Mouse (Mus musculus): ENCODE measurements around the gene Agbl1. TPM values are rescaled to one million over a fixed set of nuclear protein-coding genes. Genes with fewer than 3 reads are reported as not detected.
"Not testable (repeated sequence)": the region's sequence is repeated elsewhere in the genome, so short reads cannot be mapped to it uniquely, and the experiment has no call there.

Agbl1 gene
- polyA plus RNA-seq, 1 experiment from 2014 or later, result not detected

DNA sequence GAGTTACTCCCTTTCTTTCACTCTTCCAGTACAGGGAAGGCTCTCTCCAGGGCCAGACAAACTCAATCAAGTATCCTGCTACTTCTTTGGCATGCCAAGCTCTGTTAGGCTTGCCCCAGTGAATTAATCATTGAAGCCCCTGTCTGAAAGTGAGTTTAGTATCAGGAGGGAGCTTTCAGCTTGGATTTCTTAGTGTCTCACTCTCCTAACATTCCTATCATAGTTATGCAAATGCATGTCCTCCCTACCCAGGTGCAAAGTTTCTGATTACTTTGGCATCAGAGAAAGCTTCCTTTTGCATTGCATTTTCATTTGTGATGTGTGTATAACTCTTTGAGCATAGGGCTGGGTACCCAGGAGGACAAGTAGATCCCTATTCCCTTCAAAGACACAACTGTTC, 399.8 kb downstream of the Agbl1 start:
- Histone ChIP-seq H3K27ac (no peak overlapping the region), H3K27me3 (no peaks in the 10 kb centered on the region), H3K4me1 (replicated peaks) (no peaks in the 10 kb centered on the region), H3K4me2 (no peak overlapping the region), H3K4me3 (replicated peaks) (no peak overlapping the region), H3K9me3 (replicated peaks) (no peaks in the 10 kb centered on the region), H3K36me3 (no peaks in the 10 kb centered on the region), H3K9ac (no peak overlapping the region)
- DNase-seq, result no peak
- ATAC-seq (ENCODE audit: low read depth), result no peak

DNA sequence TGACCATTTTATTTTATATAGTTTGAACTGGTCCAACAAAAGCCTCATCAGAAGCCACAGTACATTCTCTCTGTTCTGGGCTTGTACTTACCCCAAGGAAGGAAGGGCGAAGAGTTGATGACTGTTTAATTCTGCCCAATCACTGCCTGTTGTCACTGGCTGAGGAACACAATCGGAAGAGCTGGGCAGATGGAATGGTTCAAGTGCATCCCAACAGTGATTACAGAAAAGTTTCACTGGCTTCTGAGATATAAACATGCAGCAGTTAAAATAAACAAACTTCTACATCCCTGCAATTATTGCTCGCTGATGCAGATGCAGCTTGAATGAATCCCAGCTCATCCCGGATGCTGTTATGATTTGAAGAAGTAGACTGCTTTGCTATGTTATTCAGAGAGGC, 421.3 kb downstream of the Agbl1 start:
- WGBS (ENCODE audit: insufficient replicate concordance), result 72% methylated on average over 4 of the region's 4 CpGs
- ATAC-seq (ENCODE audit: low read depth) (no peak), DNase-seq (no peak)
- Histone ChIP-seq H3K4me3 (replicated peaks) (no peak overlapping the region), H3K36me3 (no peaks in the 10 kb centered on the region), H3K27ac (no peak overlapping the region), H3K27me3 (no peaks in the 10 kb centered on the region), H3K9me3 (replicated peaks) (no peaks in the 10 kb centered on the region), H3K9ac (no peak overlapping the region), H3K4me1 (replicated peaks) (no peaks in the 10 kb centered on the region), H3K4me2 (no peak overlapping the region)

DNA sequence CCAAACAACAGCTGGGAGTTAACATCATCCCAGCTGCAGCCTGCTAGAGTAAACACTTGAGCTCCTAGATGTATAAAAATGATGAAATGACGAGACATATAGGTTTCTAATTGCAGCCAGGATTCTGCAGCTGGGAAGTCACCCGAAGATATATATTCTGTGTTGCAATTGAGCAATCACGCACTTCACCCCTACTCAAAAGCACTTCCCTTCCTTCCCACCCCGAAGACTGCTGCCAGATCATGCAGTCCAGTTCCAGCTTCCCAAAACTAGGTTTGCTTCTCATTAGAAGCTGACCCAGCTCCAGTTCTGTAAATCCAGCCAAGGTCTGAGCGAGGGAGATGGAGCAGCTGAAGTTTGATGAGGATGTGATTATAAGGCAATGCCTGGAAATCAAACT, 431.4 kb downstream of the Agbl1 start:
- Histone ChIP-seq H3K4me1 (replicated peaks) (no peaks in the 10 kb centered on the region), H3K27ac (no peak overlapping the region), H3K9me3 (replicated peaks) (no peaks in the 10 kb centered on the region), H3K36me3 (no peaks in the 10 kb centered on the region), H3K4me2 (no peak overlapping the region), H3K27me3 (no peaks in the 10 kb centered on the region), H3K4me3 (replicated peaks) (no peak overlapping the region), H3K9ac (no peak overlapping the region)
- 50% methylated on average over 5 of the region's 5 CpGs for WGBS (ENCODE audit: insufficient replicate concordance)
- DNase-seq (no peak), ATAC-seq (ENCODE audit: low read depth) (no peak)

DNA sequence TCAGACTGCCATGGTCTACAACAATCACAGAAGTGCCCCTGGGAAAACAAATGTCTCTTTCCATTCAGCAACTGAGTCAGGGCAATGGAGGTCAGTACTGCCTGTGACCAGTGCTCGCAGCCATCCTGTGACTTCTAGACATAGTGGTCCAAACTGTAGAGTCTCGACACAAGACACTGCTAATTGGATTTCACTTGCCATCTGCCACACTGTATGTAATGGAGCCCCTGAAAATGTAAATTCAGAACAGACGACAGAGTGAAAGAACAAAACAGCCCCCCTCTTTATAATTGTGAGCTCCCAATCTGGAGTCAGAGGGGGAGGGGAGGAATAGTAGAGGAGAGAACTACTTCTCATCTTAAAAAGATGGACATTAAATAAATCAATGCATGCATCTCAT, 445.2 kb downstream of the Agbl1 start:
- DNase-seq (no peak), ATAC-seq (ENCODE audit: low read depth) (no peak)
- WGBS (ENCODE audit: insufficient replicate concordance), result 61% methylated on average over 3 of the region's 3 CpGs
- H3K36me3 ChIP-seq, result no peaks in the 10 kb centered on the region
- H3K4me1 ChIP-seq (replicated peaks), result no peaks in the 10 kb centered on the region
- no peaks in the 10 kb centered on the region for H3K27me3 ChIP-seq
- no peaks in the 10 kb centered on the region for H3K9me3 ChIP-seq (replicated peaks)
- H3K4me3 ChIP-seq (replicated peaks), result no peak overlapping the region
- H3K27ac ChIP-seq, result no peak overlapping the region
- no peak overlapping the region for H3K4me2 ChIP-seq
- no peak overlapping the region for H3K9ac ChIP-seq

DNA sequence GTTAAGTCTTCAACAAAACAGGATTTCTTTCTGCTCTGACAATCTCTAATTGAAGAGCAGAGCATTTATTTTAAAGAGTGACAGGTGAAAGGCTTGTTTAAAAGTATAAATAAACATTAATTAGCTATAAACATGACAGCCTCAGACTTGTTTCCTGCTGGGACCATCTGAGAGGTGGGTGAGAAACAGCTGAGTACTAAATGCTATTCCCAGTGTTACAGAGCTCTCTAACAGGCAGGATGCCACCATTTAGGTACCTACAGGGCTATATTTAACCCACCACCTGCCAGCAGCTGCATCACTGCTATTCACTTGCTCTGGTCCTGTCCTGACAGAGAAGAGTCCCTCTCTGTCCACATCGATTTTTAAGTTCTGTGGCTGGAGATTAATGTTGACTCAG, 471.5 kb downstream of the Agbl1 start:
- DNase-seq, result no peak
- Histone ChIP-seq H3K4me2 (no peak overlapping the region), H3K27me3 (no peaks in the 10 kb centered on the region), H3K9me3 (replicated peaks) (no peaks in the 10 kb centered on the region), H3K9ac (no peak overlapping the region), H3K36me3 (no peaks in the 10 kb centered on the region), H3K27ac (no peak overlapping the region), H3K4me1 (replicated peaks) (no peaks in the 10 kb centered on the region), H3K4me3 (replicated peaks) (no peak overlapping the region)
- 46% methylated on average over 1 of the region's 1 CpGs for WGBS (ENCODE audit: insufficient replicate concordance)
- no peak for ATAC-seq (ENCODE audit: low read depth)

DNA sequence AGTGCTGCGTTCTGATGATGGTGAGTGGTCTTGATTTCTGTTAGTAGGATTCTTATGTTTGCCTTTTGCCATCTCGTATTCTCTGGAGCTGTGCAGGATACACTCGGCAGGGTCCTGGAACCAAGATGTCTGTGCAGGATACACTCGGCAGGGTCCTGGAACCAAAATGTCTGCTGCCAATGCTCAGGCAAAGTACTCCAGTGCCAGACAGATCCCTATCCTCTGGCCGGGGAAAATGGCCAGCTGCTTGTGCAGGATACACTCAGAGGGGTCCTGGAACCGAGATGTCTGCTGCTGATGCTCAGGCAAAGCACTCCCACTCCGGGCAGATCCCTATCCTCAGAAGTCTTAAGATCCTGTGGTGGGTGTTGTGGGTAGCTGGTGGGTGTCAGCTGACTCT, 502.5 kb downstream of the Agbl1 start:
- not testable (repeated sequence) for ATAC-seq (ENCODE audit: low read depth)
- WGBS (ENCODE audit: insufficient replicate concordance), result 63% methylated on average over 7 of the region's 7 CpGs

DNA sequence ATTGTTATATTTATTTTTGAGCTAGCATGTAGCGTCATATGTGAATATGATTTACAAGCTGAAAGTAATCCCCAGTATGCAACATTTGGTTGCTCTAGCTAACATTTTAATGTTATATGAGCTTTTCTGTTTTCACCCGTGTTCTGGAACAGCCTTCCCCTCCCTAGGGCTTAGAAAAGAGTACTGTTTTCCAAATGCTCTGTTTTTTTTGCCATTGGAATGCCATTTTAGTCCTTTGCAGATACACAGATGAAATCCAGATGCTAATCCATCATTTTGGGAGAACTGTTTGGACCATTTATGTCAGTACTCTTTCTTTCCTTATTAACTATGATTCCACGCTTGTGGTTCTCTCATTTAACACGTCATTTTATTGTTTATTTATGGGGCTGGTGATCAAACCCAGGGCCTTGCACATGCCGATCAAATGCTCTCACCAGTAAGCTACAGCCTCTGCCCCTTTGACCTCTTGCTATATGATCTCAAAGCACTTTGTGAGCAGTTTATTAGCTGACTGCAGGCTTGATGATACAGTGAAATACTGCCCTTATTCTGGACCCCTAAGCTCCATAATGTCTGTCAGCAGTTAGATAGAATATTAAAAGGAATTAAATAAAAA, 547.7 kb downstream of the Agbl1 start:
- DNase-seq (no peak), ATAC-seq (ENCODE audit: low read depth) (no peak)
- Histone ChIP-seq H3K27ac (no peak overlapping the region), H3K36me3 (no peaks in the 10 kb centered on the region), H3K27me3 (no peaks in the 10 kb centered on the region), H3K9me3 (replicated peaks) (no peaks in the 10 kb centered on the region), H3K4me1 (replicated peaks) (no peaks in the 10 kb centered on the region), H3K4me3 (replicated peaks) (no peak overlapping the region), H3K4me2 (no peak overlapping the region), H3K9ac (no peak overlapping the region)
- 42% methylated on average over 5 of the region's 5 CpGs for WGBS (ENCODE audit: insufficient replicate concordance)

More for the DNA sequence above, 502.5 kb downstream of the Agbl1 start:
- H3K4me2 ChIP-seq; H3K9me3 ChIP-seq (replicated peaks); H3K27ac ChIP-seq; H3K36me3 ChIP-seq; H3K4me3 ChIP-seq (replicated peaks); H3K27me3 ChIP-seq; DNase-seq; H3K9ac ChIP-seq; H3K4me1 ChIP-seq (replicated peaks): not testable (repeated sequence)

DNA sequence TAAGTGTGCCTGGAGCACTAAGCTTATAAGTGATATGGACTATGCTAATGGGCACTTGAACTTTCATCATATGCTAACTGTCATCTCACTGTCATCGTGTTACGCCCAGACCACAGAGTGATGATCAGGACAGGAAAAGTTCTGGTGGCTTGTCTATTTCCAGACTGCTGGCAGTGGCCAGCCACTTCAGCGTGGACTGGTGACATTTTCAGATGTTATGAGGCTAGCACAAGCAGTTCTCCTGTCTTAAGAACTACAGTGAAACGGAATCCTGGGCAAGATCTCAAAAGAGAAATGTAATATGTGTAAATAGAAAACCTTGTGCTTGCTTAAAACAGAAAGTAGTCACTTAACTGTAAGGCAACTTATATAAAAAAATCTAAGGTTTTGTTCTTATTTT, 550.8 kb downstream of the Agbl1 start:
- Histone ChIP-seq H3K9me3 (replicated peaks) (no peaks in the 10 kb centered on the region), H3K4me2 (no peak overlapping the region), H3K36me3 (no peaks in the 10 kb centered on the region), H3K4me3 (replicated peaks) (no peak overlapping the region), H3K27me3 (no peaks in the 10 kb centered on the region), H3K27ac (no peak overlapping the region), H3K9ac (no peak overlapping the region), H3K4me1 (replicated peaks) (no peaks in the 10 kb centered on the region)
- DNase-seq (no peak), ATAC-seq (ENCODE audit: low read depth) (no peak)
- WGBS (ENCODE audit: insufficient replicate concordance), result 53% methylated on average over 4 of the region's 4 CpGs

DNA sequence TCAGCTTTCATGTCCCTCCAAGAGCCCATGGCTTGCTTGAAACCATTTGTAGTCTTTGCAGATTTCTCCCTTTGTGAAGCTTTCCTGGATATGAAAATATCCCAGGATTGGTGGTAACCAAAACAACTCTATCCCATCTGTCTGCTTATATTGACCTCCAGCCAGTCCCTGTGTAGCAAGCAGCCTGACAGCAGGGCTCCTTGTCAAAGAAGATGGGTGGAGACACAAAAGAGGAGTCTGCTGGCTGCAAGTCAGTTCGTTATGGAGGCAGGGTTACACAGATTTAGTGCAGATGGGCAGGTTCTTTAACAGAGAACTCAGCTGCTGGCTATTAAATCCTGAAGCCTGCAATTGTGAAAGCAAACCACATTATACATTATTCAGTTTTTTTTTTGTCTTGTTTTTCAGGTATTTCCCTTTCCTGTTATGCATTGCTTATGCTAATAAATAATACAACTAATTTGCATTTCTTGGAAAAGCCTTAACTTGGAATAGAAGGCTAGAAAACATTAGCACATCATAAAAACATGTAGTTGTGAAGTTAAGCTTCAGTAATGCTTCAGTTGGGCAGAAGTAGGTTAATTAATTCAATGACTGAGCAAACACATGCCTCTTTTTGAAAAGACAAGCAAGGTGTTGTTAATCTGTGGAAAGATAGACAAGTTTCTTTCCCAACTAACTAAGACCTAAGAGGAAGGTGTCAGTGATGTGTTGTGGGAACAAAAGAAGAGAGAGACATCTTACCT, 559.0 kb downstream of the Agbl1 start:
- WGBS (ENCODE audit: insufficient replicate concordance), result 23% methylated on average over 1 of the region's 1 CpGs
- Histone ChIP-seq H3K9ac (no peak overlapping the region), H3K4me2 (no peak overlapping the region), H3K36me3 (no peaks in the 10 kb centered on the region), H3K4me1 (replicated peaks) (no peaks in the 10 kb centered on the region), H3K9me3 (replicated peaks) (no peaks in the 10 kb centered on the region), H3K27ac (no peak overlapping the region), H3K27me3 (no peaks in the 10 kb centered on the region), H3K4me3 (replicated peaks) (no peak overlapping the region)
- DNase-seq, result no peak
- ATAC-seq (ENCODE audit: low read depth), result no peak

DNA sequence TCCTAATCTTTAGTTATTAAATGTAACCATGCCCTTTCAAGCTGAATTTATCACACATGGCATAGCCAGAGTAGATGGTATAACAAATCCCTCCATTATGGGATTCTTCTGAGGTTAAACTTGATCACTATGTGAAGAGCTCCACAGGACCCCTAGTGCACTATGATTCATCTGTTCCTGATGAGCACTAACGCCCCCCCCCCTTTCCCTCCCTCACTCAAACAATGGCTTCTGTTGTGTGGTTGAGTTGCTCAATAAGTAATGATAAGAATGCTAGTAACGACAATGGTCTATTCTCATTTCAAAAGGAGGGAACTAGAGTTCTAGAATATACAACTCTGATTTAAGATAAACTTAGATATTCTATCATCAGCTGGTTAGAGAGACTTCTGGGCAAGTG, 560.4 kb downstream of the Agbl1 start:
- Histone ChIP-seq H3K36me3 (no peaks in the 10 kb centered on the region), H3K9me3 (replicated peaks) (no peaks in the 10 kb centered on the region), H3K27me3 (no peaks in the 10 kb centered on the region), H3K4me3 (replicated peaks) (no peak overlapping the region), H3K9ac (no peak overlapping the region), H3K4me1 (replicated peaks) (no peaks in the 10 kb centered on the region), H3K27ac (no peak overlapping the region), H3K4me2 (no peak overlapping the region)
- ATAC-seq (ENCODE audit: low read depth) (no peak), DNase-seq (no peak)
- 36% methylated on average over 2 of the region's 2 CpGs for WGBS (ENCODE audit: insufficient replicate concordance)

DNA sequence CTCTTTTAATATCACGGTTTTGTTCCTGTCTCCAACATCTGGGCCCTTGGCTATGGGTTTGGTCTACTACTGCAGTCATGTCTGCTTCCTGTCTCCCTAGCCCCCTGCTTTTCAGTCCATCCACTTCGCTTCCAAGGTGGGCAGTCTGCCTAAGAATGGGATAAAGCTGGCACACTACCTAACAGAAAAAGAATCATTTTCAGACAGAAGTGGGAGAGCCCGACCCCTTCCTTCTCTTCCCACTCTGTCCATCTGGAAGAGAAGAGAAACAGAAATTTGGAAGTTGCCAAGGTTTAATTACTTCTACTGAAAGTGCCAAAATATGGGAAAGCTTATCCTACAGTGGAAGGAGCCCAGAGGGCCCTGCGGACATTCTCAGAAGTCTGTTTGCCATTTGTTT, 561.6 kb downstream of the Agbl1 start:
- Histone ChIP-seq H3K9me3 (replicated peaks) (no peaks in the 10 kb centered on the region), H3K27me3 (no peaks in the 10 kb centered on the region), H3K4me1 (replicated peaks) (no peaks in the 10 kb centered on the region), H3K4me3 (replicated peaks) (no peak overlapping the region), H3K4me2 (no peak overlapping the region), H3K27ac (no peak overlapping the region), H3K36me3 (no peaks in the 10 kb centered on the region), H3K9ac (no peak overlapping the region)
- no peak for DNase-seq
- 50% methylated on average over 4 of the region's 4 CpGs for WGBS (ENCODE audit: insufficient replicate concordance)
- no peak for ATAC-seq (ENCODE audit: low read depth)

DNA sequence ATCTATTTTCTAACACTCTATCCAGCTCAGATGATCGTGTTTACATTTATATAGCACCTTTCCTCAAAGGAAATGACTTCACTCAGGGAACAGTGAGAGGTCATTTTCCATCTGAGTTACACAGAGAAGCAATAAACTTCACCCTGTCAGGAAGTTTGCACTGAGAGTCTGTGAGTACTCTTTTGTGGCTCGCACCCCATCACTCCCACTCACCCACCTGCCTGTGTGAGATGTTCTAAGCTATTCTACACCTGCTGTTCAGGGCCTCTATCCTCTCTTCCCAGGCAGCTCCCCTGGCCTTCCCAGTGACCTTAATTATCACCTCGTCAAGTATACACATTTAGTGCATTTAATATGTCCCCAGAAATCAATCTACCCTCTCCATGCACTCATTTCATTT, 580.3 kb downstream of the Agbl1 start:
- H3K9me3 ChIP-seq (replicated peaks), result no peaks in the 10 kb centered on the region
- H3K9ac ChIP-seq, result no peak overlapping the region
- no peak for ATAC-seq (ENCODE audit: low read depth)
- H3K27ac ChIP-seq, result no peak overlapping the region
- no peak overlapping the region for H3K4me3 ChIP-seq (replicated peaks)
- no peak for DNase-seq
- H3K36me3 ChIP-seq, result no peaks in the 10 kb centered on the region
- H3K4me1 ChIP-seq (replicated peaks), result no peaks in the 10 kb centered on the region
- no peaks in the 10 kb centered on the region for H3K27me3 ChIP-seq
- no peak overlapping the region for H3K4me2 ChIP-seq
- 36% methylated on average over 3 of the region's 3 CpGs for WGBS (ENCODE audit: insufficient replicate concordance)
